Mouse (Mus musculus) testis, postnatal 10 days (tissue): ENCODE data around the gene Il23a.
"Not testable (repeated sequence)": the region's sequence is repeated elsewhere in the genome, so short reads cannot be mapped to it uniquely, and the experiment has no call there.

Experiments
- DNase-seq: peaks from one replicate; pipeline ENCODE4 v3.0.0; 2021; ENCODE audit warnings: low spot score

Gene Il23a

GRCm38 (mm10) chr10:128303126-128304021 is 4.8 kb upstream of the Il23a start, which contains the start of gene Pan2:
Pan2 (plus strand) TSS chr10:128303335.
- DNase-seq, result peak; percentile 98

GRCm38 (mm10) chr10:128302785-128303125 is 4.2 kb upstream of the Il23a start:
- peak; percentile 58 for DNase-seq

GRCm38 (mm10) chr10:128302357-128302756 is 3.8 kb upstream of the Il23a start:
- DNase-seq, result no peak

GRCm38 (mm10) chr10:128298243-128298642 is 309 bp downstream of the Il23a start:
- no peak for DNase-seq

- peak; percentile 78 for DNase-seq
These were observed 930 bp downstream of the Il23a start for GRCm38 (mm10) chr10:128297622-128298021.

- peak; percentile 67 for DNase-seq
These were observed 1.3 kb downstream of the Il23a start for GRCm38 (mm10) chr10:128297221-128297620.

GRCm38 (mm10) chr10:128296370-128297090 is 2.0 kb downstream of the Il23a start:
- no peak for DNase-seq

GRCm38 (mm10) chr10:128290594-128290993 is 8.0 kb downstream of the Il23a start:
- not testable (repeated sequence) for DNase-seq

- peak; percentile 86 for DNase-seq
These were observed 14.7 kb downstream of the Il23a start for GRCm38 (mm10) chr10:128283604-128284579.

GRCm38 (mm10) chr10:128282886-128283450 is 15.6 kb downstream of the Il23a start:
- DNase-seq, result no peak

- no peak for DNase-seq
These were observed 16.9 kb downstream of the Il23a start for GRCm38 (mm10) chr10:128281682-128282081.

GRCm38 (mm10) chr10:128280943-128281342 is 17.6 kb downstream of the Il23a start:
- no peak for DNase-seq

GRCm38 (mm10) chr10:128278158-128278557 is 20.4 kb downstream of the Il23a start:
- DNase-seq, result no peak

- not testable (repeated sequence) for DNase-seq
These were observed 23.2 kb downstream of the Il23a start for GRCm38 (mm10) chr10:128275374-128275773.

GRCm38 (mm10) chr10:128272819-128273439 is 25.6 kb downstream of the Il23a start:
- DNase-seq, result not testable (repeated sequence)

GRCm38 (mm10) chr10:128271883-128272282 is 26.7 kb downstream of the Il23a start:
- DNase-seq, result no peak

- DNase-seq, result no peak
These were observed 27.7 kb downstream of the Il23a start for GRCm38 (mm10) chr10:128270866-128271265.

- DNase-seq, result peak; percentile 96
These were observed 28.2 kb downstream of the Il23a start, which contains the start of gene Stat2 for GRCm38 (mm10) chr10:128270287-128270841. Stat2 (plus strand) TSS chr10:128270559.

GRCm38 (mm10) chr10:128269206-128269910 is 29.2 kb downstream of the Il23a start:
- no peak for DNase-seq

- no peak for DNase-seq
These were observed 30.2 kb downstream of the Il23a start, which contains the start of gene Apof for GRCm38 (mm10) chr10:128268371-128268770. Apof (plus strand) TSS chr10:128268671.
